Mouse (Mus musculus) stomach, postnatal 0 days (tissue): ENCODE measurements around the gene Sowaha. TPM values are rescaled to one million over a fixed set of nuclear protein-coding genes. Genes with fewer than 3 reads are reported as not detected.

Experiments used
- ATAC-seq: fragments of 200-750 bp; cut with Nextera tagmentation; 2 replicates; pipeline ENCODE4 v1.8.0; 2017; ENCODE audit not compliant: low FRiP score, low TSS enrichment
- DNase-seq: peaks from one replicate; pipeline ENCODE4 v3.0.0-alpha.2; 2016; ENCODE audit warnings: low spot score
- H3K27ac ChIP-seq: fragments of 300-500 bp; sonication (generic); replicated peaks from 2 replicates; pipeline ENCODE4 v1.5.1; 2014; ENCODE audit warnings: mild to moderate bottlenecking, control low read depth
- H3K27me3 ChIP-seq: fragments of 300-500 bp; sonication (generic); 2 replicates; pipeline ENCODE4 v1.6.1; 2014; ENCODE audit warnings: low read length; ENCODE audit not compliant: control insufficient read depth, insufficient read depth
- H3K36me3 ChIP-seq: fragments of 300-500 bp; sonication (generic); 2 replicates; pipeline ENCODE4 v1.6.1; 2014; ENCODE audit warnings: low read length, mixed read lengths; ENCODE audit not compliant: control insufficient read depth, insufficient read depth
- H3K4me1 ChIP-seq: fragments of 300-500 bp; sonication (generic); replicated peaks from 2 replicates; pipeline ENCODE4 v1.6.1; 2014; ENCODE audit warnings: antibody characterized with exemption; ENCODE audit not compliant: control insufficient read depth, insufficient read depth
- H3K4me2 ChIP-seq: fragments of 300-500 bp; sonication (generic); replicated peaks from 2 replicates; pipeline ENCODE4 v1.6.1; 2014; ENCODE audit warnings: low read depth, mild to moderate bottlenecking, control low read depth, moderate library complexity
- H3K4me3 ChIP-seq: fragments of 300-500 bp; sonication (generic); 2 replicates; pipeline ENCODE4 v1.5.1; 2014; ENCODE audit warnings: low read depth, low read length, control low read depth
- H3K9ac ChIP-seq: fragments of 300-500 bp; sonication (generic); 2 replicates; pipeline ENCODE4 v1.6.1; 2014; ENCODE audit warnings: mild to moderate bottlenecking, low read length, control low read depth, mixed read lengths
- H3K9me3 ChIP-seq: fragments of 300-500 bp; sonication (generic); 2 replicates; pipeline ENCODE4 v1.6.1; 2016; ENCODE audit warnings: low read length; ENCODE audit not compliant: control insufficient read depth
- CTCF ChIP-seq: IDR thresholded peaks from 2 replicates; pipeline ENCODE4 v1.5.1; 2016; ENCODE audit warnings: antibody characterized with exemption, low read depth, mild to moderate bottlenecking, moderate library complexity
- EP300 ChIP-seq: optimal IDR thresholded peaks from 2 replicates; pipeline ENCODE3; 2016; ENCODE audit warnings: antibody characterized with exemption
- WGBS: fragments of 180-500 bp; shearing (Covaris S2); extraction: QIAGEN DNeasy Blood & Tissue Kit; methylation state at CpG from one replicate; pipeline ENCODE4 v1.1.7; 2014; 5-methylcytosine and 5-hydroxymethylcytosine counted together
- polyA plus RNA-seq: library from polyadenylated mRNA; unstranded; fragments of >200 nt; fragmentation: Nextera tagmentation; extraction: Ambion mirVana; gene quantifications from 2 replicates; pipeline ENCODE4 v1.2.1, GENCODE M21; 2015

Sowaha gene
- polyA plus RNA-seq, 1 experiment from 2014 or later = 0.91 TPM

DNA sequence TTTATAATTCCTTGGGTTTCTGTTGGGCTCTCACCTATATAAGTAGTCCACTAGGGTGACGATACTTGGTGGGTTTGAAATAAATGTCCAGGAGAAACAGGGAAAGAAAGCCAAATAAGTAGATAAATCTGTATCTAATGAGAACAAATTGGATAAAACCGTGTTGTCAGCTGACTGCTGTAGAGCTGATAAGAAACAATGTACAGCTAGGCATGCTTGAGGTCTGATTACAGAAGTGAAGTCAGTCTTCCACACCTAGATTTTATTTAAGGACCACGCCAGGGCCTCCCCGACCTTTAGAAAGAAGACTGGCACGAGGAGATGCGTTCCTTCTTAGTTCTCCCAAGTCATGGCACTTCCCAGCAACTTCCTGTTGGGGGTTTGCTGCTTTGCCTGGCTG is 47.0 kb downstream of the Sowaha start:
- Histone ChIP-seq H3K36me3 (no peaks in the 10 kb centered on the region), H3K9me3 (no peaks in the 10 kb centered on the region), H3K4me3 (no peak overlapping the region), H3K27me3 (no peaks in the 10 kb centered on the region), H3K4me2 (no peak overlapping the region), H3K27ac (no peak overlapping the region), H3K4me1 (no peaks in the 10 kb centered on the region; the same call in 1 of the 2 replicates), H3K9ac (no peak overlapping the region)
- DNase-seq (no peak), ATAC-seq (no peak)
- WGBS = 44% methylated on average over 6 of the region's 6 CpGs
- no peak for TF ChIP-seq CTCF
- no peak for TF ChIP-seq EP300

DNA sequence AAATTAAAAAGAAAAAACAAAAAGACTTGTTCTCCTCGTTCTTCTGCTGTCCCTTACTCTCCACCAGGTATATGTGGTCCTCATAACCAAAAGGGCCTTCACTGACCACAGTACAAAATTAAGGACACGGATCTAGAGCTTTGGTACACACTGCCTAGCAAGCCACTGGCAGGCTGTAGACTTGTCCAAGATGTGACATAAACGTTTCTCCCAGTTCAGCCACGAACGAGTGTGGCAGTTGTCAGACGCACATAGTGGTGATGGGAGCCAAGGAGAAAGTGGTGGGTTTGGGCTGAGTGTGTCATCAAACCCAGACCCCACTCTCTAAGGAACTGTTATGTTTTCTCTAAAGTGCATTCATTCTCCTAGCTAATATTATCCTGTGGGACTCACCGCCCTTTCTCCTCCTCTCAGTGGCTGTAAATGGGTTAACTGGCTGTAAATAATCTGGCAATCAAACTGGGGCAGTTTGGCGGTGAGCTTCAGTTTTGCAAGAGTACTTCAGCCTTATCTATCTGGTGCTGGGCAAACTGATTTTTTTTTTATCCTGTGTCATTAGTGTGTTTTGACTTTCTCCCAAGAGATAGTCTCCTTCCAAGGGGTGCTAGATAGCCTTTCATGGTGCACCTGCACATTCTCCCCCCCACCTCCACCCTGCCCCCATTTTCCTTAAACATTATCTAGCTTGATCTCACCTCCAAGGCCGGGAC is 48.6 kb downstream of the Sowaha start:
- Histone ChIP-seq H3K36me3 (no peaks in the 10 kb centered on the region), H3K9me3 (no peaks in the 10 kb centered on the region), H3K27me3 (no peaks in the 10 kb centered on the region), H3K4me3 (peak overlapping the region; percentile 80), H3K4me2 (peak overlapping the region; percentile 88), H3K27ac (peak overlapping the region; percentile 67; the same call in 1 of the 2 replicates), H3K9ac (peak overlapping the region; percentile 54), H3K4me1 (no peaks in the 10 kb centered on the region; the same call in 1 of the 2 replicates)
- DNase-seq (no peak), ATAC-seq (peak; percentile 50; the same call in 1 of the 2 replicates)
- 9% methylated on average over 9 of the region's 9 CpGs for WGBS
- TF ChIP-seq CTCF = no peak
- no peak for TF ChIP-seq EP300

DNA sequence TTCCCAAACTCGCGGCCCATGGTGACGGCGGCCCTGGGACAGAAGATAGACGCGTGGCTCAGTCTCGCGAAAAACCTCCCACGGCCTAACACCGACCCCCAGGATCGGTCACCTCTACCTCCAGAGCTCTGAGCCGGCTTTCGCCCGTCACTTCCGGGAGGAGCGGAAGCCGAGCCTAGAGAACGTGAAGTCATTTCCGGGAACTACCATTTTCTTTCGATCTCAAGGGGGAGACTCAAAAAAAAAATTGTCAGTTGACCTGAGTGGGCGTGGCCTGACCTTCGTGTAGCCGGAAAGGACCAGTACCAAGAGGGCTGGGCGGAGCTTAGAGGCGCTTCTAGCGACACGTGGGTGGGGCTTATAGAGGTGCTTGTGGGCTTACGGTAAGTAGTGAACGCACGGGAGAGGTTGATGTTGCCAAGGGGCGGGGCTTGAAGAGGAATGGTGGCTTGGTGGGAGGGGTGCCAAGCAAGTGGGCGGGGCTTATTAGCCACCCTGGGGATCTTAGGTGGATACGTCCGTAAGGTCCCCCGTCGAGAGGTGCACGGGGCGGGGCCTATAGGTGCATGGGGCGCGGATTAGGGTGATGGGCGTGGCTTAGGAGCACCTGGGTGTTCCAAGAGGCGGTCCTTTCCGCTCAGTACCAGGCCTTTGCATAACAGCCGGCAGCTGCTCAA is 49.3 kb downstream of the Sowaha start, which contains the start of the genes Uqcrq and Gdf9:
Gene Uqcrq (minus strand): TSS at position 162 of the 677 bp plus-strand sequence.
Gene Gdf9 (plus strand): TSS at position 354 of the 677 bp plus-strand sequence.
- peak within 1 kb of the TSS; percentile 90 for H3K27ac ChIP-seq
- TF ChIP-seq CTCF (no peak), EP300 (peak; percentile 69)
- H3K4me2 ChIP-seq = peak within 1 kb of the TSS; percentile 88
- no peaks in the 10 kb centered on the region for H3K36me3 ChIP-seq
- H3K4me1 ChIP-seq = no peaks in the 10 kb centered on the region; the same call in 1 of the 2 replicates
- WGBS = under 1% methylated on average over 44 of the region's 44 CpGs
- no peaks in the 10 kb centered on the region for H3K9me3 ChIP-seq
- peak within 1 kb of the TSS; percentile 80 for H3K4me3 ChIP-seq
- H3K9ac ChIP-seq = peak within 1 kb of the TSS; percentile 87
- no peaks in the 10 kb centered on the region for H3K27me3 ChIP-seq
- ATAC-seq (peak; percentile 94), DNase-seq (peak; percentile 100)

GRCm38 (mm10) chr11:53430300-53430669 is 49.8 kb downstream of the Sowaha start:
- DNase-seq (no peak), ATAC-seq (peak; percentile 42)
- H3K4me2 ChIP-seq = peak overlapping the region; percentile 88
- TF ChIP-seq EP300 (no peak), CTCF (no peak)
- H3K27me3 ChIP-seq = no peaks in the 10 kb centered on the region
- no peaks in the 10 kb centered on the region for H3K36me3 ChIP-seq
- H3K4me1 ChIP-seq = no peaks in the 10 kb centered on the region; the same call in 1 of the 2 replicates
- peak overlapping the region; percentile 80 for H3K4me3 ChIP-seq
- no peaks in the 10 kb centered on the region for H3K9me3 ChIP-seq
- WGBS = under 1% methylated on average over 34 of the region's 34 CpGs
- peak overlapping the region; percentile 90 for H3K27ac ChIP-seq
- H3K9ac ChIP-seq = peak overlapping the region; percentile 87

DNA sequence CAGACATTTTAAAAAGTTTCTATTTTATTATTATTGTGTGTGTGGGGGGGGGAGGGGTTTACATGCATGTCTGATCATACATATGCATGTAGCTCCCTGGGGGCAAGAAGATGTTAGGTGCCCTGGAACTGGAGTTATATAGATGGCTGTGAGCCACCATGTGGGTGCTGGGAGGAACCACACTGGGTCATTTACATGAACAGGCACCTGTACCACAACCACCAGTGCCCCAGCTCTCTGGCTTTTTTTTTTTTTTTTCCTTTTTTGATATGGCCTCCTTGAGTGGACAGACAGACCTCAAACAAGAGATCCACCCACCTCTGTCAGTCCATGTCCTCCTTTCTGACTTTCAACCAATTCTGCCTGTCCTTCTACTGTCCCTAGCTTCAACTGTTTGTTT is 50.9 kb downstream of the Sowaha start:
- no peak overlapping the region for H3K9ac ChIP-seq
- H3K36me3 ChIP-seq = no peaks in the 10 kb centered on the region
- no peaks in the 10 kb centered on the region for H3K9me3 ChIP-seq
- no peaks in the 10 kb centered on the region for H3K27me3 ChIP-seq
- no peak for DNase-seq
- no peak overlapping the region for H3K4me3 ChIP-seq
- ATAC-seq = no peak
- H3K27ac ChIP-seq = no peak overlapping the region
- H3K4me2 ChIP-seq = peak overlapping the region; percentile 88; the same call in 1 of the 2 replicates
- no peaks in the 10 kb centered on the region; the same call in 1 of the 2 replicates for H3K4me1 ChIP-seq
- no peak for TF ChIP-seq CTCF
- TF ChIP-seq EP300 = no peak

DNA sequence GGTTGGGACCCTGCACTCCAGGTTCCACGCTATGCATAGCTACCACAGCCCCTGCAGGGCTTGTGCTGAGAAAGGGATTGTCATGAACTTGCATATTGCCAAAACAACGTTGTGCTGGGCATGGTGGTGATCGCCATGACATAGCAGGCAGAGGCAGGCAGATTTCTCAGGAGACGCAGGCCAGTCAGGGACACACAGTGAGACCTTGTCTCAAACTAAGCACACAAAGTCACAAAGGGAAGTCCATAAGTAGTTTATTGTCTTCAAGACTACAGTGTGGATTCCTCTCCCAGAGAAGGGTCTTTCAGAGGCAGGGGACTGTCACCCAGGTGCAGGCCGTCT is 51.4 kb downstream of the Sowaha start:
- 98% methylated on average over 5 of the region's 5 CpGs for WGBS
- no peak overlapping the region for H3K9ac ChIP-seq
- no peaks in the 10 kb centered on the region for H3K36me3 ChIP-seq
- no peaks in the 10 kb centered on the region; the same call in 1 of the 2 replicates for H3K4me1 ChIP-seq
- H3K27me3 ChIP-seq = no peaks in the 10 kb centered on the region
- ATAC-seq = no peak
- H3K4me3 ChIP-seq = no peak overlapping the region
- no peak overlapping the region for H3K27ac ChIP-seq
- no peak for TF ChIP-seq CTCF
- no peak for TF ChIP-seq EP300
- H3K9me3 ChIP-seq = no peaks in the 10 kb centered on the region
- H3K4me2 ChIP-seq = no peak overlapping the region
- DNase-seq = no peak
